Mouse (Mus musculus): ENCODE measurements around the gene Nol4l. TPM values are rescaled to one million over a fixed set of nuclear protein-coding genes. Genes with fewer than 3 reads are reported as not detected.
"Not testable (repeated sequence)": the region's sequence is repeated elsewhere in the genome, so short reads cannot be mapped to it uniquely, and the experiment has no call there.

The Nol4l gene
- total and polyA plus RNA-seq, 2 experiments from 2014 or later: 28.0 to 58.5 TPM

GRCm38 (mm10) chr2:153375380-153375779 is 154.4 kb downstream of the Nol4l start:
- TF ChIP-seq CTCF (IDR thresholded peaks at IDR 0.05; ENCODE audit: low read depth): no peak
- Histone ChIP-seq H3K27ac (ENCODE audit: low read depth, low read length) (no peak overlapping the region), H3K27me3 (ENCODE audit: insufficient read depth, low read length) (no peaks in the 10 kb centered on the region), H3K9ac (no peak overlapping the region), H3K9me3 (ENCODE audit: low read length) (no peaks in the 10 kb centered on the region), H3K4me2 (ENCODE audit: low read depth) (no peak overlapping the region), H3K36me3 (ENCODE audit: insufficient read depth) (no peaks in the 10 kb centered on the region), H3K4me3 (ENCODE audit: low read depth, low read length) (no peak overlapping the region), H3K4me1 (ENCODE audit: insufficient read depth) (no peaks in the 10 kb centered on the region)
- no peak for ATAC-seq
- DNase-seq: no peak
- WGBS: 54% methylated on average over 2 of the region's 2 CpGs

- Histone ChIP-seq H3K4me3 (ENCODE audit: low read depth, low read length) (no peak overlapping the region), H3K27ac (ENCODE audit: low read depth, low read length) (no peak overlapping the region), H3K4me2 (ENCODE audit: low read depth) (no peak overlapping the region), H3K9ac (no peak overlapping the region), H3K27me3 (ENCODE audit: insufficient read depth, low read length) (no peaks in the 10 kb centered on the region), H3K9me3 (ENCODE audit: low read length) (no peaks in the 10 kb centered on the region), H3K4me1 (ENCODE audit: insufficient read depth) (no peaks in the 10 kb centered on the region), H3K36me3 (ENCODE audit: insufficient read depth) (peaks cover 17% of the 10 kb centered on the region)
- ATAC-seq (no peak), DNase-seq (no peak)
- TF ChIP-seq CTCF (IDR thresholded peaks at IDR 0.05; ENCODE audit: low read depth): no peak
These were observed 158.9 kb downstream of the Nol4l start for GRCm38 (mm10) chr2:153370871-153371270.

GRCm38 (mm10) chr2:153364531-153364930 is 165.2 kb downstream of the Nol4l start:
- not testable (repeated sequence) for H3K4me1 ChIP-seq (ENCODE audit: insufficient read depth); H3K9me3 ChIP-seq (ENCODE audit: low read length); H3K4me3 ChIP-seq (ENCODE audit: low read depth, low read length); DNase-seq; H3K4me2 ChIP-seq (ENCODE audit: low read depth); H3K27ac ChIP-seq (ENCODE audit: low read depth, low read length); H3K27me3 ChIP-seq (ENCODE audit: insufficient read depth, low read length); ATAC-seq; H3K9ac ChIP-seq
- H3K36me3 ChIP-seq (ENCODE audit: insufficient read depth): peaks cover 31% of the 10 kb centered on the region
- 94% methylated on average over 14 of the region's 14 CpGs for WGBS

- TF ChIP-seq CTCF (IDR thresholded peaks at IDR 0.05; ENCODE audit: low read depth): no peak
- no peak overlapping the region for H3K4me2 ChIP-seq (ENCODE audit: low read depth)
- no peaks in the 10 kb centered on the region for H3K27me3 ChIP-seq (ENCODE audit: insufficient read depth, low read length)
- H3K9ac ChIP-seq: no peak overlapping the region
- no peaks in the 10 kb centered on the region for H3K9me3 ChIP-seq (ENCODE audit: low read length)
- ATAC-seq (no peak), DNase-seq (no peak)
- no peaks in the 10 kb centered on the region for H3K4me1 ChIP-seq (ENCODE audit: insufficient read depth)
- peaks cover 38% of the 10 kb centered on the region for H3K36me3 ChIP-seq (ENCODE audit: insufficient read depth)
- no peak overlapping the region for H3K27ac ChIP-seq (ENCODE audit: low read depth, low read length)
- WGBS: 97% methylated on average over 1 of the region's 1 CpGs
- H3K4me3 ChIP-seq (ENCODE audit: low read depth, low read length): no peak overlapping the region
These were observed 168.6 kb downstream of the Nol4l start for GRCm38 (mm10) chr2:153361101-153361710.

Other genes starting within 250 kb of the Nol4l start
- gene Kif3b, start 238.6 kb downstream of the Nol4l start, total RNA-seq (2014; rRNA removed): 56.6 and 62.5 TPM in 2 replicates
- 17.4 and 20.6 TPM in 2 replicates for gene Kif3b, start 238.6 kb downstream of the Nol4l start, polyA plus RNA-seq (2015; fragmentation: Nextera tagmentation; extraction: Ambion mirVana)
- gene Asxl1, start 184.1 kb downstream of the Nol4l start, total RNA-seq (2014; rRNA removed): 26.2 and 32.6 TPM in 2 replicates
- 8.4 and 12.3 TPM in 2 replicates for gene Asxl1, start 184.1 kb downstream of the Nol4l start, polyA plus RNA-seq (2015; fragmentation: Nextera tagmentation; extraction: Ambion mirVana)
- gene 4930404H24Rik, start 37.2 kb downstream of the Nol4l start, total RNA-seq (2014; rRNA removed): not detected in 2 replicates
- gene 4930404H24Rik, start 37.2 kb downstream of the Nol4l start, polyA plus RNA-seq (2015; fragmentation: Nextera tagmentation; extraction: Ambion mirVana): not detected in 2 replicates
- gene Commd7, start 102.8 kb upstream of the Nol4l start, total RNA-seq (2014; rRNA removed): 39.2 and 46.4 TPM in 2 replicates
- 105 and 116 TPM in 2 replicates for gene Commd7, start 102.8 kb upstream of the Nol4l start, polyA plus RNA-seq (2015; fragmentation: Nextera tagmentation; extraction: Ambion mirVana)
- gene Dnmt3b, start 119.5 kb upstream of the Nol4l start, total RNA-seq (2014; rRNA removed): 1.9 and 3.9 TPM in 2 replicates
- gene Dnmt3b, start 119.5 kb upstream of the Nol4l start, polyA plus RNA-seq (2015; fragmentation: Nextera tagmentation; extraction: Ambion mirVana): 1.3 and 1.9 TPM in 2 replicates
- not detected in 2 replicates for gene Dnmt3c, start 166.7 kb upstream of the Nol4l start, total RNA-seq (2014; rRNA removed)
- not detected in 2 replicates for gene Dnmt3c, start 166.7 kb upstream of the Nol4l start, polyA plus RNA-seq (2015; fragmentation: Nextera tagmentation; extraction: Ambion mirVana)
- 97.6 and 117 TPM in 2 replicates for gene Mapre1, start 211.3 kb upstream of the Nol4l start, total RNA-seq (2014; rRNA removed)
- 354 and 411 TPM in 2 replicates for gene Mapre1, start 211.3 kb upstream of the Nol4l start, polyA plus RNA-seq (2015; fragmentation: Nextera tagmentation; extraction: Ambion mirVana)
- 0.05 and 0.23 TPM in 2 replicates for gene Efcab8, start 250.0 kb upstream of the Nol4l start, total RNA-seq (2014; rRNA removed)
- gene Efcab8, start 250.0 kb upstream of the Nol4l start, polyA plus RNA-seq (2015; fragmentation: Nextera tagmentation; extraction: Ambion mirVana): not detected in 2 replicates

Data from forebrain, postnatal 0 days (tissue).